Mouse (Mus musculus): ENCODE data around the gene Nudt19. TPM values are rescaled to one million over a fixed set of nuclear protein-coding genes. Genes with fewer than 3 reads are reported as not detected.

The Nudt19 gene
- polyA plus RNA-seq, 1 experiment from 2014 or later = 135 TPM

DNA sequence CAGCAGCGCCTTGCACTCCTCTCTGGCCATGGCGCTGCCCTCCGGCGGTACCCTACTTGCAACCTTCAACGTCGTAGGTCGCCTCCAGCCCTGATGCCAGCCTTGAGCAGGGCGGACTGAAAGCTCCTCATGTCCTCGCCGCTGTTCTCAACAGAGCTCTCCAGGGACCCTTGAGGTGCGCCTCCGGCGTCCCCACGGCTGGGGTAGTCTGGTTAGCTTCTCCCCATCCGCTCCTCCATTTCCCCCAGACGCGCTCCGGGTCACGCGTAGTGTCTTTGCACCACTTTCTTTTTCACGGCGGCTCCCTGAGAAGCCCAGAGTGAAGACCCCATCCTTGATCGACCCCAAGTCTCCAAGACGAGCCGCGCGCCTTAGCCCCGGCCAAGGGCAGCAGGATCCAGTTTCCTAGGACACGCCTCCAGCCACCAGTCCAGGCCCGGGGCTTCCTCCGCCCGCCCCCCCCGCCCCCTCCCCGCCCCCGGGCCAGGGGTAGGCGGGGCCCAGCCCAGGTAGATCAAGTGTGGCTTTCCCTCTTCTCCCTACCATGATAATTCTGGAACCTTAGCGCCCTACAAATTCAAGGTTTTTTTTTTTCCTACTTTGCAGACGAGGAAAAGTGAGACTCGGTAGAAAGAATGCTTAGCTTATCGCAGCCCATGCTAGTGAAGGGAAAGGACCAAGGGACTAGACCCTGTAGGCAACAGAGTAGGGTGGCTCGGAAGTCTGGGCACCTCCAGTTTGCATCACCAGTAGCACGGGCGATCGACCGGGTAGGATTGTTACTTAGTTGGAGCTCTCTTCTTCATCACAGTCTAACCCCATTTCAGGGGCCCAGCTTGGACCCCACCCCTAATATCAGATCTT lies 29.3 kb upstream of the Nudt19 start, which contains the start of gene Rgs9bp:
Rgs9bp (minus strand) TSS at position 392 of the 864 bp plus-strand sequence.
- WGBS = under 1% methylated on average over 45 of the region's 45 CpGs
- Histone ChIP-seq H3K4me3 (replicated peaks; ENCODE audit: low read depth, low read length) (peak within 1 kb of the TSS; percentile 72), H3K36me3 (ENCODE audit: insufficient read depth, low read length) (no peaks in the 10 kb centered on the region), H3K4me2 (ENCODE audit: low read length) (peak within 1 kb of the TSS; percentile 88), H3K27me3 (ENCODE audit: insufficient read depth, low read length) (peaks cover 26% of the 10 kb centered on the region), H3K4me1 (replicated peaks; ENCODE audit: insufficient read depth, low read length) (0 out of 2 replicates have a peak, but pooled peaks cover 4% of the 10 kb centered on the region), H3K9ac (ENCODE audit: low read depth, low read length) (peak within 1 kb of the TSS; percentile 52), H3K9me3 (replicated peaks; ENCODE audit: low read length) (no peaks in the 10 kb centered on the region), H3K27ac (0 out of 2 replicates have a peak within 1 kb of the TSS, but pooled peaks have one; percentile 32)
- ATAC-seq (replicated peaks; ENCODE audit: low FRiP score, low read depth) = peak; percentile 78
- peak; percentile 54 for DNase-seq (ENCODE audit: low spot score)
- TF ChIP-seq CTCF (IDR thresholded peaks at IDR 0.05; ENCODE audit: low read depth) = no peak

DNA sequence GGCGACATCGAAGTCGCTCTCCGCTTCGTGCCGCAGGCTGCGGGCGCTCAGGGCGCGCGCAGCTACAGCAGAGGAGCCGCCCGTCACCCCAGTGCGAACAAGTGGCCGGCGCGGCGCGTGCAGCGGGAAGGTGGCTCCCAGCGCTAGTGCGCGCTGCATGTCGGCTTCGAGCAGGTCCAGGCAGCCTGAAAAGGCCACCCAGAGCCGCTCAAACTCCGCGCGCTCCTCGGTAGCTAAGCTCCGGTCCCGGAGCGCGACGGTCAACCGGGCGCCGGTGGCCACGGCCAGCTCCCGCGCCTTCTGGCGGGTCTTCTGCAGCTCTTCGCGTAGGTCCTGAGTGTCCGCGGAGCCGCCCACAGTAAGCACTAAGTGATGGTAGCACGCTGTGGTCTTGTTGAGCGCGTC lies 28.7 kb upstream of the Nudt19 start:
- peak; percentile 36 for DNase-seq (ENCODE audit: low spot score)

DNA sequence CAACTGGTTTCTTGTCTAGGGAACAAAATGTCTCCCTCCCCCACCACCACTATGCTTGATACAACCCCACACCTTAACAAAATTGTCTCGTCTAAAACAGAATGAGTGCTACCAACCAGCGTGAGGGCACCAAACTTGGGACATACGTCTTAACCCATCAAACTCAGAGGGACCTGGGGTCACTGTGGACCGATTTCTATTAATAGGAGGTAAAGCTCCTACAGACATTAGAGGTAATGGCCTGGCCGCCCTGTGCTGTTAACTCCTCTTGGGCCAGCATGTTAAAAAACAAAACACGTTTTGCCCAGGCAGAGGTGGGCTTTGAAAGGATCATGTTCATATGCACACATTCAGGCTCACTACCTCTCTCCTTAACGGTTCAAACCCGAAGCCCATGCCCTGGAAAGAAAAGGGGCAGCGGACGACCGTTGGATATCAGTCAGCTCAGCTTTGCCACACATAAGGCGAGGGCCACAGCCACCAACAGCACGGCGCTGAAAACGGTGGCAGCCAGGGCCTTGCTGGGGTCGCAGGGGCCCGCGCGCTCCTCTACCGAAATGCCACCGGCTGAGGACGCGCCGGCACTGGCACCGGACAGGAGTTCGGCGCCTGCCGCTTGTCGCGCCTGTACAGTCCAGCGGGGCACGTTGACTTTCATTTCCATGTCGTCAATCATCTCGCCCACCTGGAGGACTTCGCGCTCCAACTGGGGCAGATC lies 28.1 kb upstream of the Nudt19 start:
- 6% methylated on average over 36 of the region's 36 CpGs for WGBS
- peak overlapping the region; percentile 72 for H3K4me3 ChIP-seq (replicated peaks; ENCODE audit: low read depth, low read length)
- peak overlapping the region; percentile 88 for H3K4me2 ChIP-seq (ENCODE audit: low read length)
- H3K9me3 ChIP-seq (replicated peaks; ENCODE audit: low read length) = no peaks in the 10 kb centered on the region
- no peaks in the 10 kb centered on the region for H3K36me3 ChIP-seq (ENCODE audit: insufficient read depth, low read length)
- 0 out of 2 replicates have a peak, but pooled peaks cover 4% of the 10 kb centered on the region for H3K4me1 ChIP-seq (replicated peaks; ENCODE audit: insufficient read depth, low read length)
- H3K27me3 ChIP-seq (ENCODE audit: insufficient read depth, low read length) = peaks cover 26% of the 10 kb centered on the region
- no peak for TF ChIP-seq CTCF (IDR thresholded peaks at IDR 0.05; ENCODE audit: low read depth)
- no peak overlapping the region for H3K27ac ChIP-seq
- H3K9ac ChIP-seq (ENCODE audit: low read depth, low read length) = peak overlapping the region; percentile 24; the same call in 1 of the 2 replicates
- ATAC-seq (replicated peaks; ENCODE audit: low FRiP score, low read depth) (no peak), DNase-seq (ENCODE audit: low spot score) (no peak)

More for the DNA sequence above, 28.7 kb upstream of the Nudt19 start:
- H3K4me2 ChIP-seq (ENCODE audit: low read length) = peak overlapping the region; percentile 88
- no peaks in the 10 kb centered on the region for H3K36me3 ChIP-seq (ENCODE audit: insufficient read depth, low read length)
- H3K9ac ChIP-seq (ENCODE audit: low read depth, low read length) = peak overlapping the region; percentile 24; the same call in 1 of the 2 replicates
- TF ChIP-seq CTCF (IDR thresholded peaks at IDR 0.05; ENCODE audit: low read depth) = no peak
- peak overlapping the region; percentile 72 for H3K4me3 ChIP-seq (replicated peaks; ENCODE audit: low read depth, low read length)
- H3K9me3 ChIP-seq (replicated peaks; ENCODE audit: low read length) = no peaks in the 10 kb centered on the region
- H3K4me1 ChIP-seq (replicated peaks; ENCODE audit: insufficient read depth, low read length) = 0 out of 2 replicates have a peak, but pooled peaks cover 4% of the 10 kb centered on the region
- H3K27me3 ChIP-seq (ENCODE audit: insufficient read depth, low read length) = peaks cover 26% of the 10 kb centered on the region
- WGBS = under 1% methylated on average over 50 of the region's 50 CpGs
- H3K27ac ChIP-seq = no peak overlapping the region
- no peak for ATAC-seq (replicated peaks; ENCODE audit: low FRiP score, low read depth)

DNA sequence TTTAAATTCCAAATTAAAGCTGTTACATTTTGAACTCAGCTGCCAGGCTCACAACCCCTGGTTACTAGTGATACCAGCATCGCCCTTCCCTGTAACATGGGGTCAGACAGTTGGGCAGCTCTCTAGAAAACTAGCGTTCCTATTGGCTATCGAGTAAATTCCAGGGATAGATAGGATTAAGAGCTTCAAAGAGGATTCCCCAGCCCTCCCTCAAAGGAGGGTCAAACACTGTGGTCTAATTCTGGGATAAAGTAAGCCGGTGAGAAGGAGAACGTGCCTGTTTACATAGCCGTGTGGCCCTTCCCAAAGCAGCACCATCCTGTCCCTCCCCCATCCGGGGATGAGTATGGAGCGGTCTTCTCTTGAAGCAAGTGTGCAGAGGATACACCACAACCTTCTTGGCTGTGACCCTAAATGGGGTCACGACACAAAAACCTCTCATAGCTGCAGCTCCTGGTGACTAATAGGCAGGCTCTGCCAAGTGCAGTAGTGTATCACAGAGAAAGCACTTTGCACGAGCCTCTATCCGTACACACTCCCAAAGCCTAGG lies 27.4 kb upstream of the Nudt19 start:
- Histone ChIP-seq H3K27me3 (ENCODE audit: insufficient read depth, low read length) (peaks cover 26% of the 10 kb centered on the region), H3K9me3 (replicated peaks; ENCODE audit: low read length) (no peaks in the 10 kb centered on the region), H3K27ac (no peak overlapping the region), H3K4me3 (replicated peaks; ENCODE audit: low read depth, low read length) (no peak overlapping the region), H3K4me2 (ENCODE audit: low read length) (no peak overlapping the region), H3K4me1 (replicated peaks; ENCODE audit: insufficient read depth, low read length) (0 out of 2 replicates have a peak, but pooled peaks cover 4% of the 10 kb centered on the region), H3K9ac (ENCODE audit: low read depth, low read length) (no peak overlapping the region), H3K36me3 (ENCODE audit: insufficient read depth, low read length) (no peaks in the 10 kb centered on the region)
- ATAC-seq (replicated peaks; ENCODE audit: low FRiP score, low read depth) (no peak), DNase-seq (ENCODE audit: low spot score) (no peak)
- WGBS = 24% methylated on average over 11 of the region's 11 CpGs
- TF ChIP-seq CTCF (IDR thresholded peaks at IDR 0.05; ENCODE audit: low read depth) = no peak

DNA sequence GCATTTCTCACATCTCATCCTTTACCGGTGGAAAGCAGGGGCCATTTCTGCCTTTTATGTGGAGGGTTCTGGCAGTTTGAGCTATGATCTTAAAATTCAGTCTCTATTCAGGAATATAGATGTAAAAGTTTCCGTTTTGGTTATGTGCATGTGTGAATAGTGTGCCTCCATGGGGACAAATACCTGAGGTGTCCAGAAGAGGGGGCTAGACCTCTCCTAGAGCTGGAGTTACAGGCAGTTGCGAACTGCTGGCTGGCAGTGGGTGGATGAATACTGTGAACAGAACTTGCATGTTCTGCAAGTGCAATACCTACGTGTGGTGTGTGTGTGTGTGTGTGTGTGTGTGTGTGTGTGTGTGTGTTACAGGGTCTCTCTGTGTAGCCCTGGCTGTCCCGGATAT lies 26.6 kb upstream of the Nudt19 start:
- H3K9ac ChIP-seq (ENCODE audit: low read depth, low read length) = no peak overlapping the region
- no peaks in the 10 kb centered on the region for H3K9me3 ChIP-seq (replicated peaks; ENCODE audit: low read length)
- 77% methylated on average over 5 of the region's 5 CpGs for WGBS
- no peak overlapping the region for H3K4me2 ChIP-seq (ENCODE audit: low read length)
- no peaks in the 10 kb centered on the region for H3K36me3 ChIP-seq (ENCODE audit: insufficient read depth, low read length)
- H3K4me3 ChIP-seq (replicated peaks; ENCODE audit: low read depth, low read length) = no peak overlapping the region
- ATAC-seq (replicated peaks; ENCODE audit: low FRiP score, low read depth) (no peak), DNase-seq (ENCODE audit: low spot score) (no peak)
- H3K27me3 ChIP-seq (ENCODE audit: insufficient read depth, low read length) = peaks cover 26% of the 10 kb centered on the region
- H3K27ac ChIP-seq = no peak overlapping the region
- peak; percentile 40; the same call in 1 of the 2 replicates for TF ChIP-seq CTCF (IDR thresholded peaks at IDR 0.05; ENCODE audit: low read depth)
- 0 out of 2 replicates have a peak, but pooled peaks cover 4% of the 10 kb centered on the region for H3K4me1 ChIP-seq (replicated peaks; ENCODE audit: insufficient read depth, low read length)

GRCm38 (mm10) chr7:35579849-35580248 lies 23.7 kb upstream of the Nudt19 start:
- peak; percentile 57 for DNase-seq (ENCODE audit: low spot score)

More at GRCm38 (mm10) chr7:35579849-35580248, 23.7 kb upstream of the Nudt19 start:
- Histone ChIP-seq H3K9ac (ENCODE audit: low read depth, low read length) (no peak overlapping the region), H3K4me1 (replicated peaks; ENCODE audit: insufficient read depth, low read length) (0 out of 2 replicates have a peak, but pooled peaks cover 4% of the 10 kb centered on the region), H3K27me3 (ENCODE audit: insufficient read depth, low read length) (peaks cover 24% of the 10 kb centered on the region), H3K36me3 (ENCODE audit: insufficient read depth, low read length) (no peaks in the 10 kb centered on the region), H3K27ac (no peak overlapping the region), H3K4me3 (replicated peaks; ENCODE audit: low read depth, low read length) (no peak overlapping the region), H3K4me2 (ENCODE audit: low read length) (no peak overlapping the region), H3K9me3 (replicated peaks; ENCODE audit: low read length) (no peaks in the 10 kb centered on the region)
- peak; percentile 76 for TF ChIP-seq CTCF (IDR thresholded peaks at IDR 0.05; ENCODE audit: low read depth)
- 37% methylated on average over 4 of the region's 4 CpGs for WGBS
- ATAC-seq (replicated peaks; ENCODE audit: low FRiP score, low read depth) = peak; percentile 35; the same call in 1 of the 2 replicates
